Mouse (Mus musculus) left cerebral cortex, postnatal 4 days (tissue): ENCODE data around the gene Itgb7. TPM values are rescaled to one million over a fixed set of nuclear protein-coding genes. Genes with fewer than 3 reads are reported as not detected.

ENCODE experiments used
- DNase-seq: peaks from one replicate; pipeline ENCODE4 v3.0.0-alpha.2; 2022
- intact Hi-C: fragments of 180-260 bp; cut with DNase I; formaldehyde crosslinking; loops from one replicate; pipeline ENCODE4 v1.15.1; 2025
- total RNA-seq, 2 experiments: library from RNA; stranded (reverse); gene quantifications; 2 replicates each; pipeline ENCODE4 v1.2.3; 2021

Gene Itgb7
- total RNA-seq, 2 experiments from 2014 or later = 0.74 to 1.1 TPM

DNA sequence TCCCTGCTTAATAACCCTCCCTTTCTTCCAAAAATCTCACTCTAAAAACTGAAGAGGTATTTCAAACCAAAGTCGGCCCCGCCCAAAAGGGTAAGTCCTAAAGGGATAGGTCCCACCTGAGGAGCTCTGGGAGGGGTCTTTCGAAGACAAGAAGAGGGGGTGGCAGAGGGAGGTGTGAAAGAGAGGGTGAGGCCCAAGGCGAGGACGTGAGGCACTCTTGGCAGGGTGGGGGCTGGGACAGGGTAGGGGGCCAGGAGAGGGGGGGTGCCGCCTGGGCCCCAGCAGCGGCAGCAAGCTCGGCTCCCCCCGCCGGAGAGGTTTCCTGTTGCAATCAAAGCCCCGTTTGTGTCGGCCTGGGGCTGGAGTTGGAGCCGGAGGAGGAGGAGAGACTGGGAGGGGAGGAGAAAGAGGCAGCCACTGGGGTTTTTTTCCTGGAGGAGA is 17.5 kb upstream of the Itgb7 start:
- no peak for DNase-seq

GRCm38 (mm10) chr15:102248812-102249191 is 17.1 kb upstream of the Itgb7 start:
- intact Hi-C loops = loop anchor here (5.0 kb wide), 1 partner anchor 78 kb away; the partner anchor contains the start of gene Pfdn5
- no peak for DNase-seq

More for the DNA sequence above, 17.5 kb upstream of the Itgb7 start:
- intact Hi-C loops = loop anchor here (5.0 kb wide), 1 partner anchor 78 kb away; the partner anchor contains the start of gene Pfdn5

DNA sequence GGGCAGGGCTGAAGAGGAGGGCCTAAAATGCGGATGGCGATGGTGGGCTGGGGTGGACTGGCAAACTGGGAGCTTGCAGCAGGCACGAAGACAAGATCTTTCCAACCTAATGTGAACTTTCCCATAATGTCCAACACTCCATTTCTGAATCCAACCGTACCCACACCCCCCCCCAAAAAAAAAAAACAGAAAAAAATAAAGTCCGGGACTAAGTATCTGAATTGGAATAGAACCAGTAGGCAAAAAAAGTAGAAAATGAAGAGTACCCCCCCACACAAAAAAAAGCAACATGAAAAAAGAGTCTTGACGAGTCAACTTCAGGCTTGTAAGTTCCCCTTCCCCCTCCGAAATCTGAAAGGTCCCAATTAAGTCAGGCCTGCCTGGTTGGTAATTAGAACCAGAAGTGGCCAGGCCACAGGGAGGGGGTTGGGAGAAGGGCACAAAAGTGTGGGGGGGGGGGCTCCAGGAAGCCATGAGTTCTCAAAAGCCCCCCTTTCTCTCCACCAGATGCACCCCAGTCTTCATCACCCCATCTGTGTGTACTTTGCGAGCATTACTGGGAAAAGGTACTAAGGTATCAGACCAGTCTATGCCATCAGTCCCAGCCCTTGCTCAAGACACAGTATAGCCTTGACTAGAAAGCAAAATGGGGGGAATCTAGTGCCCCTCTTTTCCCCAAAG is 16.5 kb upstream of the Itgb7 start:
- intact Hi-C loops = loop anchor here (5.0 kb wide), 1 partner anchor 79 kb away; the partner anchor contains the start of gene Pfdn5
- DNase-seq = no peak

DNA sequence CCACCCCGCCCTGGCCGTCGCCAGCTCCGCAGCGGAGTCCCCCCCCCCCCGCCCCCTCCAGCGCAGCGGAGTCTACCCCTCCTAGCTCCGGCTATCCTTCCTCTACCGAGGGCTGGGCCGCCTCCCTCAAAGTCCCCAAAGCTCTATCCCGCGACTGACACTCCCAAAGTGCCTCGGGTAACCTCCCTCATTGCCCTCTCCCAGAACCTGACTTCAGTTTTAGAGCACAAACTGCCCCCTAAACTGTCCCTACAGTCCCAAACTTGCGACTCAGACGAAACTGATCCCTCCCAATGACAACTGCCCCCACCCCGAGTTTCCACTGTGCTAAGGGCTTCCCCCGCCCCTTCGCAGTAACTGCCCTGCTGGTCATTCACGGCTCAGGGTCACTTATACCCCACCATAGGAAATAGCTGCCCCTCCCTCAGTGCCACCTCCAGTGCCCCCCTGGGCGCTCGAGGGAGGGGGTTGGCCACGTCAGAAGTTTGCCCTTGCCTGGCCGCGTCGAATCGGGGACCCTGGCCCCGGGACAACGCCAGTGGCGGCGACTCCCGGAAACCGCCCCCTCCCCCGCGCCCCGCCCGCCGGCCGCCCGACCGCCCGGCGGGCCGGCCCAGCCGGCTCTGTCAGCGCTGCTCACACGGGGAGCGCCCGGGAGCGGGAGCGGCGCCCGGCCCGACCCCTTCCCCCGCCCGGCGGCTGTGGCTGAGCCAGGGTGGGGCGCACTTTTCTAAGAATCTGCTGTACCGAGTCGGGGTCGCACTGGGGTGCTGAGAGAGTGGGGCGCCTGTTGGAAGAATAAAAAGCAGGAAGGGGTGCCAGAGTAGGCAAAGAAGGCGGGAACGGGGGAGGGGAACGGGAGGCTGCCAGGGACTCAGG is 15.7 kb upstream of the Itgb7 start:
- intact Hi-C loops = loop anchor here (5.0 kb wide), 1 partner anchor 80 kb away; the partner anchor contains the start of gene Pfdn5
- peak; percentile 46 for DNase-seq

DNA sequence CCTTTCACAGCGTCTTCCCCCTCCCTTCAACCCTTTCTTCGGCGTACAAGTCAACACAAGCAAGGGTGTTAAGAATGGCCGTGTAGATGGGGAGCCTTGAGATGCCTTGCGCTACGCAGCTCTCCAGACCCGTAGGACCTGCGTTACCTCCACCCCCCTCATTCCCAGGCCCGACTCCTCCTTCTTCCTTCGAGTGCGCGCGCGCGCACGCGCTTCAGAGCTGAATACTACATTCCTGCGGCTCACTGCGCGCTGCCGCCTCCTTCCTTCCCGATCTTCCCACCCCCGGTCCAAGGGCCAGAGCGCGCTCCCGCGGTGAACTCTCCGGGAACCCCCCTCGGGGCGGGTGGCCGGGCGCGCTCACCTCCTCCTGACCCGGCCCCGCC is 15.1 kb upstream of the Itgb7 start:
- peak; percentile 86 for DNase-seq
- intact Hi-C loops = loop anchor here (5.0 kb wide), 1 partner anchor 80 kb away; the partner anchor contains the start of gene Pfdn5

DNA sequence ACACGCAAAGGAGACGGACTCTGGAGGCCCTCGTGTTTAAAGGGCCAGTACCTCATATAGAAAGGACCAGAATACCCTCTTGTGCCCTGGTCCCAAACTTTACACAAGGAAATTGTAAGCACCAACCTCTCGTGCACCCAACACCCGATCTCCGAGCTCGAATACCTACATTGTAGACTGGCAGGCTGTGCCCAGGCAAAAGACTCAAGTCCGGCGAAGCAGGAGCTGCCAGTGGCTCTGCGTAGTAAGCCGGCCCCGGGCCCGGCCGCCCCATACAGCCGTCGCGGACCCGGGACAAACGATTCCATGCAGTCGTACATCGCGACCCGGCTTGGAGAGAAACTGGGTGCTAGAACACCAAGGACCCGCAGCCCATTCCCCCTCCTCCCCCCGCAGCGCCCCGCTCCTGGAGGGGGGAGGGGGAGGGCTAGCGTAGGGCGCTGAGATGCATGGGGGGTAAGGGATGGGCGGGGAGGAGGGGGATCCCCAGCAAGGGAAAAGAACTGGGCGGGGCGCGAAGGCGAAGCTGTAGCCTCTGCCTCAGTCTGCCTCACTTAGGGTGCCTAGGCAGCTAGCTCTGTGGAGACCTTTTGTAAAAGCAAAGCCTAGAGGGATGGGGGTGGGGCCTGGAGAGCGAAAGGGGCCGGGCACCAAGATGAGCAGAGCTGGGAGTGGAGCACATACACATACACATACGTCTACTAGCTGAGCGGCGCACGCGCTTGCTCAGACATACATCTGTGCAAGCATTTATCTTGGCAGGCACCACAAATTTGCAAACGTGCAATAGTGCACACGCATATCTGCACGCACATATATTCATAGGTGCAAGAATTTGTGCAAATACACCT is 14.4 kb upstream of the Itgb7 start:
- peak; percentile 56 for DNase-seq
- intact Hi-C loops = loop anchor here (5.0 kb wide), 1 partner anchor 81 kb away; the partner anchor contains the start of gene Pfdn5

GRCm38 (mm10) chr15:102245461-102245881 is 13.7 kb upstream of the Itgb7 start:
- intact Hi-C loops = loop anchor here (5.0 kb wide), 1 partner anchor 82 kb away; the partner anchor contains the start of gene Pfdn5
- DNase-seq = no peak

GRCm38 (mm10) chr15:102244306-102245191 is 12.8 kb upstream of the Itgb7 start:
- intact Hi-C loops = loop anchor here (5.0 kb wide), 1 partner anchor 83 kb away; the partner anchor contains the start of gene Pfdn5
- DNase-seq = no peak

DNA sequence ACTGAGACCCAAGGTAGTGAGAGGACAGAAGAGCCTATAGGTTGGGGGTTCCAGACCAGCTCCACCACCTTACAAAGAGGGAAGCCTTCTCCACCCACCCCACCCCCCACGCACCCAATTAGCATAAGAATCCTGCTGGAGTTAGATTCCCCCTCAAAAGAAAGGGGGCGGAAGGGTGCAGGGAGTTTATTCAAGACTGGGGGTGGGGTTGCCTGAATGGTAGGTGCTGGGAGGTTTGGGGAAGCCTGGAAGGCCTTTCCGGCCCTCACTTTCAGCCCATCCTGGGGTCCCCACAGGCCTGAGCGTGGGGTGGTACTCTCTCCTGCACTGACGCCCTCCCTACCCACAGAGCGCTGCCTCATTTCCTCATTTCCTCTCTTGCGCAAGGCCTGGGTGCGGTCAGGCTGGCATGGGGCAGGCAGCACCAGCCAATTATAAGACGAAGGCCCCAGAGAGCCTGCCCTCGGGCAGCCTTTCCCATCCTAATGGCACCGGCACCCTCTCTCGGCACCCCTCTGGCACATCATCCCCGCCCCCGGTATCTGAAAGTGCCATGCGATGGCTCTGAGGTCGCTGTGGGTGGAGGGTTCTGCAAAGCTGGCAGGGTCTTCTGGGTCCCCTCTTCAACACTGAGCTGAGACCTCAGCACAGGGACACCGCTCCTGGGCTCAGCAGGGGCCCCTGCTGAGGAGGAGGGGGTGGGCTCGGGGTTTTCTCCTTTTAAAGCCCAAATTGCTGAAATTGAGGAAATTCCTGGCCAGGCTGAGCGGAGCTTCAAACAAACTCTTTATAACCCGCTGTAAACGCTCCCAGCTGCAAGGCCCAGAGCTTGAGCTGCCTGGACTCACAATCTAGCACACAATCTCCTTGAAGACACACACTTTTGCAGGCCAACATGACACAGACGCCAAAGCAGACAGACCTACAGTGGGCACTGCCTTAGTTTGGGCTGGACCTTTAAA is 11.8 kb upstream of the Itgb7 start:
- intact Hi-C loops = no loop called here
- DNase-seq = no peak

GRCm38 (mm10) chr15:102242404-102243228 is 10.9 kb upstream of the Itgb7 start:
- no peak for DNase-seq
- intact Hi-C loops = no loop called here

DNA sequence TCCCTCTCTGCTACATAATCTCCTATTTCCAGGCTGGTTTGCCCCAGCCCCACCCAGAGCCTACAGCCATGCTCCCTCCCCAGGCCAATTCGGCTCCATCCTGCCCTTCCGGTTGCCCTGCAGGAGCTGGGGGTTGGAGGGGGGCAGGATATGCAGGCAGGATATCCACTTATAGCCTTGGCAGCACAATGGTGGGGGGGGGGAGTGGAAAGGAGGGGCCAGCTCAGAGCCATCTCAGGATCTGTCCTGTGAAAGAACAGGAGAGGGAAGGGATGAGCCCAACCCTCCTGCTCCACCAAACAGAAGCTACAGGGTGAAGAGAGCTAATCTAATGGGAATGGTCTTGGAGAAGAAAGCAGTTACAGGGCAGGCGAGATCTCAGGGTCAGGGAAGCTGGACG is 8.9 kb upstream of the Itgb7 start:
- no peak for DNase-seq
- intact Hi-C loops = no loop called here

DNA sequence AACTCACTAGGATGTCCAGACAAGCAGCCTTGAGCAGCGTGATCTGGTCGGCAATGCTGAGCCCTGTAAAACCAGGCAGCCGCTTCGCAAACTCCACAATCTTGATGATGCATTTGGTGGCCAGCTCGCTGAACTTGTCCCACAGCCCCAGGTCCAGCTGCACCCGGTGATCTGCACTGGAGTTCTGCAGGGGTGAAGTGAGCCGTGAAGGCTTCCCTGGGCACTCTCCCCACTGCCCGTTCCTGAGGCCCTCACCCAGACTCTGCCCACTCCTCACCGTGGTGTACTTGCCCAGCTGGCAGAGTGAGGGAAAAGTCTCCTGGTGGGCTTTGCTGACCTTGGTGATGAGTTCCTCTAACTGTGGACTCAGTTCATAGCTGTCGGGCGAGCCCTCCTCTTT is 8.1 kb upstream of the Itgb7 start:
- DNase-seq = no peak
- intact Hi-C loops = no loop called here

GRCm38 (mm10) chr15:102239260-102239590 is 7.5 kb upstream of the Itgb7 start:
- peak; percentile 87 for DNase-seq
- intact Hi-C loops = no loop called here

- intact Hi-C loops = no loop called here
- DNase-seq = no peak
These were observed 7.0 kb upstream of the Itgb7 start for GRCm38 (mm10) chr15:102238543-102239259.

GRCm38 (mm10) chr15:102235371-102236027 is 3.8 kb upstream of the Itgb7 start:
- intact Hi-C loops = no loop called here
- no peak for DNase-seq

DNA sequence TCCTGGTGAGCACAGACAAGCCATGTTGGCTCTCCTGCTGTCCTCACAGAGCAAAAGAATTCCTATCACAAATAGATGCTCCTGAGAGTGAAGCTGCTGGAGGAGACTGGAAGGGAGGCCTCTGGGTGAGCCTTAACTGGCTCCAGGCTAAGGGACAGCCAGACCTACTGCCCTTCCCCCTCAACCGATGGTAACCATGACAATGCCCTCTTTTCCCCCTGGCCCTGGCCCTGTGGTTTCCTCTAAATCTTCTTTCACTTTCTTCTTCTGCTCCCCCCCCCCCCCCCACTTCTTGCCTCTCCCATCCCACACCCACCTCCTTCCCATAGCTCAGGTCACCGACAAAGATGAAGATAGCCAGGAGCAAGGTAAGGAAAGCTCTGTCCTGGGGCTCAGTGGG is 2.2 kb upstream of the Itgb7 start:
- intact Hi-C loops = no loop called here
- no peak for DNase-seq
